Mouse (Mus musculus): Measurements from ENCODE around the gene Cmss1.

The Cmss1 gene

GRCm38 (mm10) chr16:57280221-57281217 lies 326.1 kb downstream of the Cmss1 start:
- no peak for DNase-seq

- no peak for DNase-seq
Observed at GRCm38 (mm10) chr16:57278976-57279626, 327.6 kb downstream of the Cmss1 start.

- no peak for DNase-seq
Observed at GRCm38 (mm10) chr16:57269751-57270150, 336.9 kb downstream of the Cmss1 start.

GRCm38 (mm10) chr16:57268058-57268841 lies 338.4 kb downstream of the Cmss1 start:
- no peak for DNase-seq

GRCm38 (mm10) chr16:57267068-57267467 lies 339.6 kb downstream of the Cmss1 start:
- no peak for DNase-seq

GRCm38 (mm10) chr16:57260152-57260551 lies 346.5 kb downstream of the Cmss1 start:
- no peak for DNase-seq

GRCm38 (mm10) chr16:57259356-57260083 lies 347.1 kb downstream of the Cmss1 start:
- DNase-seq = no peak

All from thymus, postnatal 14 days (tissue).